Mouse (Mus musculus): ENCODE measurements at regions not wholly inside any gene's neighbourhood (a gene's known extent, or its start where the extent isn't known, plus 50 kb on each side); places are given as distances from the start of the nearest gene placed in this dataset.
"Not testable (repeated sequence)": the region's sequence is repeated elsewhere in the genome, so short reads cannot be mapped to it uniquely, and the experiment has no call there.

DNA sequence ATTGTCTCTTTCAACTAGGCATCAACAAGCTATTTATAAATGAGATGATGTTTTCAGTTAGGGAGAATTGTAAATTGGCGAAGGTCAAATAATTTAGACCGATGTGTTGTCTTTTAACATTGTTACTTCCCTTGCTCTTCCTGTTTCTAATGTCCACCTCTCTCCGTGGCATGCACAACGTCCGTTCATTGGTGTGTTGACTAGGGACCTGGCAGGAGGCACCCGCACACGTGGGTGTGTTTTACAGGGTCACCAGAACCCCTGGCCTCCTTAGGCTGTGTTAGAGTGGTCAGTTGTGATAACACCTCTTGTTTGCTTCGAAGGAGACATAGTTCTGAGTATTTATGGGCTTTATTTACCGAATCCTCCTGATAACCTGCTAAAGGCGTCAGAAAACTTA lies 222.8 kb downstream of the Brms1l start:
- no peak for DNase-seq (ENCODE audit: low spot score)

DNA sequence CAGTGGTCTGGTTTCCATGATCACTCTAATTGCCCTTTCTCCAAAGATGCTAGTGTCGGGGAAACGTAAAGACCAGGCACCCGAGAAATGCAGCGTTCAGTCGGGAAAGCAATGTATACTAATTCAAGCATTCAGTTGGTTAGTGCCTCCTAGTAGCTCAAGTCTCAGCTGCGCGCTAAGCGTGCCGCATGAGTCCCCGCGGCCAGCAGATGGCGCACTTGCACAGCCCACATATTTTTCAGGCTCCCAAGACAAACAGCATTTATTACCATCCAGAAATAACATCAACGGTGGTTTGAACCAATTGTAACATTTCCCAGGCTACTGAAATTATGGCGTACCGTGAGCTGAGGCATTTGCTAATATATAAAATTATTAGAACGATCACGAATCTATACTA lies 222.3 kb downstream of the Brms1l start:
- peak; percentile 60 for DNase-seq (ENCODE audit: low spot score)

DNA sequence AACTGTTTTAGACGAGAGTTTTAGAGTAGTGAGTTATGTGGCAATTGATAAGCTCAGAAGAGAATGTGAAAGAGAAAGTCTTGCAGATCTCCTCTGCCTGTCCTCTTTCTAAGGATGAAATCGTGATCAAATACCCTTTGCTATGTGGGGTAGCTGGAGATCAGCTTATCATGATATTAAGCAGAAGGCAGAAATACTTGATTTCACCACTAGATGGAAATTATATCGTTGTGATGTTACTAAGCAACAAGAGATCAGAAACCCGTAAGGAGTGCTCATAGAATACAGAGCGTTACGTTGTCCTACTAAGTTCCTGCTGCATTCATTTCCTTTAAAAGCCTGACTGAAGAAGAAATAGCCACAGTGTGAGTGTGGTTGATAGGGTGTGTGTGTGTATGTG lies 219.3 kb downstream of the Brms1l start:
- DNase-seq (ENCODE audit: low spot score) = no peak

GRCm38 (mm10) chr12:56046050-56046449 lies 209.9 kb downstream of the Brms1l start:
- DNase-seq (ENCODE audit: low spot score) = no peak

GRCm38 (mm10) chr12:56020954-56021514 lies 184.9 kb downstream of the Brms1l start:
- DNase-seq (ENCODE audit: low spot score) = no peak

DNA sequence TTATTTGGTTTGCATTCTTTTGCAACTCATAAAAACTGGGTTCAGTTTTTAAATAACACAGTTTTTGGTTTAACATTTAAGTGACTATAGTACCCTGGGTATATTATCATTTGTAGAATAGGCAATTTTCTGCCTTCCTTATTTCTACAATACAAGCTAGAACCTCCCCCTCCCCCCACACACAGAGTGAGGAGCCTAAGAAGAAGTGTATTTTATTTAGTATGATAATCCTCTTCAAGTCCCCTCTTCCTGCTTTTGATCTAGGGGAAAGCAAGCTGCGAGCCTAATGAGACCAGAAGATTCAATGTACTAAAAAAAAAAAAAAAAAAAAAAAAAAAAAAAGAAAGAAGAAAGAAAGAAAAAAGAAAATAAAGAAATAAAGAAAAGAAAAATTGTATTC lies 184.4 kb downstream of the Brms1l start:
- DNase-seq (ENCODE audit: low spot score) = no peak

DNA sequence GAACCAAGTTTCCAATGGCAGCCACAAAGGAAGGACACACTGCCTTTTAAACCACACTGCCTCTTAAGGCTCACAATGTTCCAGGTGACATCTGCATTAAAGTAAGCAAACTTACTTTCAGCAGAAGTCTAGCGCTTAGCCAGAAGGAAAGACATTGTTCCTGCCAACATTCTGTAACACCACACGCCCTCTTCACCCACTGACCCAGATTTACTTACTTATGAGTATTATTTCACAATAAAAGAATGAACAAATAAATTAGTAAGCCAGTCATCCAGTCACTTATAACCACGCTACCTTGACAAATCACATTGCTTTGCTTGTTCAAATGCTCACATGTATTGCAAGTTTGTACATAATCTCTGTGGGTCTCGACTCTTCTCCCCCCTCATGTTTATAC lies 173.9 kb downstream of the Brms1l start:
- DNase-seq (ENCODE audit: low spot score) = no peak

GRCm38 (mm10) chr12:56005846-56006245 lies 169.7 kb downstream of the Brms1l start:
- DNase-seq (ENCODE audit: low spot score) = no peak

DNA sequence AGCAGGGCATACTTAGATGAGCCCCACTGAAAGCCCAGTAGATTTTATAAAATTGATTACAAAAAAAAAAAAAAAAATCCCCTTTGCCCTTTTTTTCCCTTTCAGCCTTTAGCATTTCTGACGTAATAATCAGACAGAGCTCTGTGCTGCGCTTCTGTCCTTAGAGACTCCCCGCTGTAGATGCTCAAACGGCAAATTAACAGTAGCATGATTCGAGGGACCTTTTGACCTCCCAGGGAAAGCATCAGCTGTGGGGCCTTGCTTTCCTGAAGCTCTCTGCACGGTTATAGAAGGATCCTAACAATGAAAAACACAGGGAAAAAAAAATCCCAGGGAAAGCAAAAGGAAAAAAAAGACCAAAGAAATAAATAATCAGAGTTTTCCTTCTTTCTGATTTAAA lies 169.2 kb downstream of the Brms1l start:
- no peak for DNase-seq (ENCODE audit: low spot score)

GRCm38 (mm10) chr12:56004479-56004878 lies 168.4 kb downstream of the Brms1l start:
- DNase-seq (ENCODE audit: low spot score) = no peak

- no peak for DNase-seq (ENCODE audit: low spot score)
These were observed 167.4 kb downstream of the Brms1l start for GRCm38 (mm10) chr12:56003561-56003960.

- DNase-seq (ENCODE audit: low spot score) = no peak
These were observed 160.7 kb downstream of the Brms1l start for GRCm38 (mm10) chr12:55996585-55997377.

- DNase-seq (ENCODE audit: low spot score) = no peak
These were observed 147.6 kb downstream of the Brms1l start for GRCm38 (mm10) chr12:55983565-55984351.

DNA sequence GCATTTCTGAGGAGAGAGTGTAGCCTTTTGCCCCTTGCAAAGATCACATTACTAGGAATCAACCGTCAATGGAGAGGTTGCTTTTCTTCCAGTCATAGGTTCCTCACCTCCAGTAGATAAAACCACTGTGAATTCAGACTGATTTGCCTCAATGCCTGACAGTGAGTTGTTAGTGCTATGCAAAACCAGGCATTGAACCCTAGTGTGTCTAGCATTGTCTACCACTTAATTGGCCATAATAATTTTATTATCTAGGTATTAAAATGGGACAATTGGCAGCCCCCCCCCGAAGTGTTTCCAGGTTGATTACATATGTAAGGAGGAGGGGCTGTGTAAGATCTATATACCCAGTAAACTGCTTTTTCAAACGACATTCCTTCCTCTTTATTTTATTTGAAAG lies 147.0 kb downstream of the Brms1l start:
- DNase-seq (ENCODE audit: low spot score) = no peak

DNA sequence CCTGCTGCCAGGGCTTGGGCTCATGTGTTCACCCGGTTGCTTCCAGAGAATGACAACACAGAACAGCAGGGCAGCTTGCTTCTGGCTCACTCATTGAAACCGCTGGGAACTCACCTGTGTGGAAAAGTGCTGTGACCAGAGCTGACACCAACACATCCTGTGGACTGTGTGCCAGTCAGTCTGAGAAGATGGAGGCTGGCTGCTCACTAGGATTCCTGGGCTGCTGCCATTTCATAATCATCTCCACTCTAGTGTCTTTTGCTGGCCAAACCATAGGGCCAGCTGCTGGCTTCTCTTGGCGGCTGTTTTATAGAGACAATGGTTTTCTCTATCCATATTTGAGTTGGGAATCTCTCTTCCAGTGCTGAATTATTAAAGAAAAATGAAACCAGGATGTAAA lies 138.1 kb downstream of the Brms1l start:
- no peak for DNase-seq (ENCODE audit: low spot score)

DNA sequence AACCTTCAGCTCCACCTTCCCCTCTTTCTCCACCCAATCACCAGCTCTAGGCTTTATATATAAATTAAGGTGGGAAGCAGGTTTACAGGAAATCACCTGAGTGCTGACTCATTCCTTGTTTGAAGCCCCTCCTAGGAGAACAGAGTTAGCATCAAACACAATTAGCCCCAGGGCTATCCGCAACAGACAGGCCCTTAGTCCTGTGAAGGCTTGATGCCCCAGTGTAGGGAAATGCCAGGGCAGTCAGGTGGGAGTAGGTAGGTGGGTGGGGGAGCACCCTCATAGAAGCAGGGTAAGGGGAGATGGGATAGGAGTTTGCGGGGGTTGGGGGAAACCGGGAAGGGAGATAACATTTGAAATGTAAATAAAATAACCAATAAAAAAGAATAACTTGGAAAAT lies 123.2 kb downstream of the Brms1l start:
- not testable (repeated sequence) for DNase-seq (ENCODE audit: low spot score)

GRCm38 (mm10) chr12:55940566-55940965 lies 104.4 kb downstream of the Brms1l start:
- DNase-seq (ENCODE audit: low spot score) = no peak

- DNase-seq (ENCODE audit: low spot score) = no peak
These were observed 103.4 kb downstream of the Brms1l start for GRCm38 (mm10) chr12:55939281-55940142.

DNA sequence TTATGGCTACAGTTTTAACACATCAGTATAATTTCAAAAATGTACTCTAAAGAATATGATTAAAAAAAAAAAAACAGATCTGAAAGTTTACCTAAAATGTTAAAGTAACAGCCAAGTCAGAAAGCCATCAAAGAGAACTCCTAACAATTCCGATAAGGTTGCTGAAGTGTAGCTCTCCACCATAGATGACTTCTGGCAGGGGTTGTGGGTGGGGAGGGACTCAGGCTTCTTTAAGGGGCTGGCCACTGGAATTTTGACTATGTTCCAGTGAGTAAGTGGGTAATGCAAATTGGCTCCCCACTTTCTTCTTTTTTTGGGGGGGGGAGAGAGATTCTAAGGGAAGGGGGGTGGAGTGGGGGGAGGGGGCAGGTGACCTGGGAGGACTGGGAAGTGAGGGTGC lies 98.0 kb downstream of the Brms1l start:
- no peak for DNase-seq (ENCODE audit: low spot score)

DNA sequence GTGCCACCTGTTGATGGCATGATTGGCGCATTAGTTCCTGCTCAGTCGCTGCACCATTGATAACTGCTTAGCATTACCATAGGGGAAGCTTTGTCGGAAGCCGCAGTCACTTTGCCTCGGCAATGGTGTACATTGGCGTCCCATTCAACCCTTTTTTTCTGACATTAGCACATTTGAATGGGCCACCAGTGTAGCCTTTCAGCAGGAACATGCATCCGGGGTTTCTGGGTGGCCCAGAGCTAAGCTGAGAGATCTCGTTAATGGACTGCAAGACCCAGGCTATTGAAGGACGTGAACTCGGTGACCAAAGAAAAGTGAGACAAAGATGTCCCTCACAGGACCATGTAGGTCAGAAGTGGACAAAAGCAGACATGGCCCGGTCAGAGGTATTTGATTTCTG lies 97.3 kb downstream of the Brms1l start:
- DNase-seq (ENCODE audit: low spot score) = no peak

- no peak for DNase-seq (ENCODE audit: low spot score)
These were observed 94.3 kb downstream of the Brms1l start for GRCm38 (mm10) chr12:55930468-55930867.

GRCm38 (mm10) chr12:55926974-55927321 lies 90.8 kb downstream of the Brms1l start:
- DNase-seq (ENCODE audit: low spot score) = no peak

All from ovary, postnatal 10 days (tissue).